Mouse (Mus musculus) heart, postnatal 4 days (tissue): ENCODE results near the gene Pigyl. TPM values are rescaled to one million over a fixed set of nuclear protein-coding genes. Genes with fewer than 3 reads are reported as not detected.
"Not testable (repeated sequence)": the region's sequence is repeated elsewhere in the genome, so short reads cannot be mapped to it uniquely, and the experiment has no call there.

Experiments used
- DNase-seq: peaks from one replicate; pipeline ENCODE4 v3.0.0; 2021
- total RNA-seq, 2 experiments: library from RNA; stranded (reverse); gene quantifications; 2 replicates each; pipeline ENCODE4 v1.2.3; 2021

Pigyl gene
- total RNA-seq, 2 experiments from 2014 or later, result 31.0 to 31.9 TPM

DNA sequence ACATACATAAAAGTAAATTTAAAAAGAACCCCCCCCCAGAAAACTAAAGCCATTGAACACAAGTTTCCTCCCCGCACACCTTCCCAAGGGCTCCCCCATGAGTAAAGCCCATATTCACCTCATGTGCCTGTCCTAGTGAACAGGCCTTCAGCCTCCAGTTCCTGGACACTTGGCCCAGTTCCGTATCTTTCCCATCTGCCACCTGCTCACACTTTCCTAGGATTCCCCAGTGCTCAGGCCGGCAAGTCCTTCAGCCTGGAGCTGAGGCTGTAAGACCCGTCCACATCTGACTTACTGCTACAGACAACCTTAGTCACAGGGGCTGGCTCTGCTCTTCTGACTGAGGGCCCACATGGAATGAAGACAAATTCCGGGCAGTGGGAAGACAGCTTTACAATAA lies 16.9 kb upstream of the Pigyl start:
- no peak for DNase-seq

DNA sequence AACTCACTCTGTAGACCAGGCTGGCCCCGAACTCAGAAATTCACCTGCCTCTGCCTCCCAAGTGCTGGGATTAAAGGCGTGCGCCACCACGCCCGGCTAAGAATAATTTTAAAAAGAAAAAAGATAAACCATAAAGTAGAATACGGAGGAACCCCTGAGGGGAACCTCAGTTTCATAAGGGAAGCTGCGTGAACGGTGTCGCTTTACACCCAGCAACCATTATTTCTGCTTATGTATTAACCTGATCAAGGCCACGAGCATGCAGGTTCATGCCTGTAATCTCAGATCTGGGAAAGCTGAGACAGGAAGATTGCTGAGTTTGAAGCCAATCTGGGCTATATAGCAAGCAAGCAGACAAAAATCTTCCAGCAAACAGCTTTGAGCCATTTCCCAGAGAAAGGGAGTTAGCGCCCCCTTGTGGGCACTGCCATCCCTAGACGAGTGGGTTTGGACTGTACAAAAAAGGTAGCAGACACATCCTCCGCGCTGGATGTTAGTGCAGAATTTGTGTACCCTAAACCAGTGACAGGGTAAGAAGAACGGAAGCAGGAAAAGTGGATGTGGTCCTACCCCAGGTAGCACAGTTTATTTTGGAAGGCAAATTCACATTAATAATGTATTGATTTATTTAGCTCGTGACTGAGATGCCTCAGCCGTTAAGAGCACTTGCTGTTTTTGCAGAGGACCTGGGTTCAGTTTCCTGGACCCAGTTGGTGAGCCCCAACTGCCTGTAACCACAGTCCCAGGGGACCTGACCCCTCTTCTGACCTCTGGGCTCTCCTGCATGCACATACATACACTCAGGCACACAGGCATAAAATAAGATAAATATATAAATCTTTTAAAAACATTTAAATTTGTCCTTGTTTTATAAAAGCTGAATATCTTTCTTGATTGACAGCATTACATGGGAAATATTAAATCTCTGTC lies 13.3 kb upstream of the Pigyl start:
- DNase-seq, result peak; percentile 92

DNA sequence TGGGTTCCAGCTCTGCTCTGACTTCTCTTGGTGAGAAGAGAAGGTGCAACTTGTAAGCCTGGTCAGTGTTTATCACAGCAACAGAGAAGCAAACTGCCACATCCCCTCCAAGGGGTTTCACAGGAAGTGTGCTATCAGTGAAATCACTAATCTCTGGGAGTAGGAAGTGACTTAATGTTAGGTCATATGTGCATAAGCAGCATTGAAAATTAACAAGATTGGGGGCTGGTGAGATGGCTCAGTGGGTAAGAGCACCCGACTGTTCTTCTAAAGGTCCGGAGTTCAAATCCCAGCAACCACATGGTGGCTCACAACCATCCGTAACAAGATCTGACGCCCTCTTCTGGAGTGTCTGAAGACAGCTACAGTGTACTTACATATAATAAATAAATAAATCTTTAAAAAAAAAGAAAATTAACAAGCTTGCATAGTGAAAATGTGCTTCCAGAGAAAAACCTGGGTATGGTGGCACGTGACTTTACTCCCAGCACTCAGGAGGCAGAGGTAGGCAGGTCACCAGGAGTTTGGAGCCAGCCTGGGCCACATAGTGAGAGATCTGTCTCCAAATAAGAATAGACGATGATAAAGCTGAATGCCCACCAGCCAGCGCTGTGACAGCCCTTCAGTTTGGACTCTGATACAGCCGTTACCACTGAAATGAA lies 12.2 kb upstream of the Pigyl start:
- DNase-seq, result no peak

DNA sequence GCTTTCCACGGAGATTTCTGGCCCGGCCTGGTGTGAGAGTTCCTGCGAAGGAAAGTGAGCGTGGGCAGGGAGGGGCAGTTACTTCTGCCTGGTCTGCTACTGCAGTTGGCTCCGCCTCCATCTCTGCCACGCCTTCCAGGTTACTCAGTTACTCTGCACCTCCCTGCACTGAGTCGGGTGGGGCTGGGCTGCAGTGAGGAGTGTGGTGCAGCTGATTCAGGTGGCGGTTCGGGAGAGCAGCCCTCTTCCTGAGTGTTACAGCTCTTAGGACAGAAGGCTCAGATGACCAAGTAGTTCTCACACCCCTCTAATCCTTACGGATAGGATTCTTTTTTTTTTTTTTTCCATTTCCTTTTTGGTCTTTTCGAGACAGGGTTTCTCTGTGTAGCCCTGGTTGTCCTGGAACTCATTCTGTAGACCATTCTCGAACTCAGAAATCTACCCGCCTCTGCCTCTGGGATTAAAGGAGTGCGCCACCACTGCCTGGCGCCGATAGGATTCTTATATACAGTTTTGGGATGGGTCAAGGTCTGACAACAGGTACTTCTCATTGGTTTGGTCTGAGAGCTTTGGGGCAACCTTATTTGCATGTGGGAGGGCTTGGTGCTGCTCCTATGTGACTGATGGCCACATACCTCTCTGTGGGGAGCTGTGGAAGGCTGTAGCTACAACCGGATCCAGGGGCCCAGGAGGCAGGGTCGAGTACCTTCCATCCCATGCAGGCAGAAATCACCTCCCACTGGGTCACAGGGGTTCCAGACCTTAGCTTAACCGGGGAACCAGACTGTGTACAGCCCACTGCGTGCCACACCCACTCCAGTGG lies 7.0 kb upstream of the Pigyl start:
- no peak for DNase-seq

DNA sequence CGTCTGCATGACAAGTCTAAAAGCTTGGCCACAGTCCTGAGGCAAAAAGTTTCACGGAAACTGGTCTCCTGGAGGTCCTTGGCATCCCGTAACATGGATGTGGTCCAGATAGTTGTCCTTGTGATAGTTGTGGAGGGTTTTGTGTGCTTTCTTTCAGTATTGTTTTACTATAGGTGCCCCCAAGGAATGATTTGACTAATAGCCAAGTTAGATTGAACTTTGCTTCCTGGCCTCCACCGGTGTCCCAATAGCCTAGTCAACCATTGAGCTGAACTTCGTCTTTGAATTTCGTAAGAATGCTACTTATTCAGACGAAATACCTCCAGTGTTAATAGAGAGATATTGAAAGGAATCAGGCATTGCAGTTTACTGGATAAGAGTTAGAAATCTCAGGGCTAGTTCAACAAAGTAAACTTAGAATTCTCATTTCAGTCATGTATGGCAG lies 6.4 kb upstream of the Pigyl start:
- DNase-seq, result not testable (repeated sequence)

DNA sequence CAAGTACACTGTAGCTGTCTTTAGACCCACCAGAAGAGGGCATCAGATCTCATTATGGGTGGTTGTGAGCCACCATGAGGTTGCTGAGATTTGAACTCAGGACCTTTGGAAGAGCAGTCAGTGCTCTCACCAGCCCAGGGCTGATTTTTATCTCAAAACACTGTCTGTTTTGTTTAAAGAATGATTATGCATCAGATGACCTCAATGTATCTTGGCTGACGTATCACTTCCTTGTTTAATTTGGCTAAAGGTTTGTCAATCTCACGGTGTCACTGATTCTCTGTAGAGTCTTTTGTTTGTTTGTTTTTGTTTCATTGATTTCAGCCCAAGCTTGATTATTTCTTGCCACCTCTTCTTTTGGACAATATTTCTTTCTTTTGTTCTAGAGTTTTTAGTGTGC lies 5.7 kb upstream of the Pigyl start:
- DNase-seq, result no peak

DNA sequence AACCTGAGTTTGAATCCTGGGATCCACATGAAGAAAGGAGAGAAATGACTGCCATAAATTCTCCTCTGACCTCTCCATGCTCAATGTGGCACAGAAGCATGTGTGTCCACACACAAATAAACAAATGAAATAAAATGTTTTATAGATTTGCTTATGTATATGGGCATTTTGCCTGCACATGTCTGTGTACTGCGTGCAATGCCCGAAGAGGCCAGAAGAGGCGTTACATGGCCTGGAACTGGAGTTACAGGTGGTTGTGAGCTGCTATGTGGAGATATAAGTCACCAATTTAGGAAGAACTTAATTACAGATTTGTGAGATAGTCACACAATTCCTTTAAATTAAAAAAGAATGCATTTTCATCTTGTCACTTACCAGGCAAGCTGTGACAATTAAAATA lies 2.8 kb upstream of the Pigyl start:
- no peak for DNase-seq

DNA sequence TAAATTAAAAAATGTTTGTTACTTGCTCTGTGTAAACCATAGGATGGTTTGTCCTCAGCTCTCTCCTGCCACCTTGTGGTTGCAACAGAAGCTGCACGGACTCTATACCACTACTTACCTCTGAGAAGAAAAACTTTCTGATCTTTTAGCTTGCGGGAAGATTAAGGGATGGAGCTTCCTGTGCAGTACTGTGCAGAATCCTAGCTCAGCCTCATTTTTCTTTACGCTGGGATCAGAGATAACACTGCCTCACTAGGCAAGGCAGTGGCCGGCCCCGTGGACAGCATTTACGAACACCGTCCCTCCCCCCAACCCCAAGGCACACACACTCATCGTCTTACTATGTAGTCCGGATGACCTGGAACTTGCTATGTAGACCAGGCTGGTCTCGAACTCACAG lies 1.0 kb upstream of the Pigyl start:
- peak; percentile 78 for DNase-seq

DNA sequence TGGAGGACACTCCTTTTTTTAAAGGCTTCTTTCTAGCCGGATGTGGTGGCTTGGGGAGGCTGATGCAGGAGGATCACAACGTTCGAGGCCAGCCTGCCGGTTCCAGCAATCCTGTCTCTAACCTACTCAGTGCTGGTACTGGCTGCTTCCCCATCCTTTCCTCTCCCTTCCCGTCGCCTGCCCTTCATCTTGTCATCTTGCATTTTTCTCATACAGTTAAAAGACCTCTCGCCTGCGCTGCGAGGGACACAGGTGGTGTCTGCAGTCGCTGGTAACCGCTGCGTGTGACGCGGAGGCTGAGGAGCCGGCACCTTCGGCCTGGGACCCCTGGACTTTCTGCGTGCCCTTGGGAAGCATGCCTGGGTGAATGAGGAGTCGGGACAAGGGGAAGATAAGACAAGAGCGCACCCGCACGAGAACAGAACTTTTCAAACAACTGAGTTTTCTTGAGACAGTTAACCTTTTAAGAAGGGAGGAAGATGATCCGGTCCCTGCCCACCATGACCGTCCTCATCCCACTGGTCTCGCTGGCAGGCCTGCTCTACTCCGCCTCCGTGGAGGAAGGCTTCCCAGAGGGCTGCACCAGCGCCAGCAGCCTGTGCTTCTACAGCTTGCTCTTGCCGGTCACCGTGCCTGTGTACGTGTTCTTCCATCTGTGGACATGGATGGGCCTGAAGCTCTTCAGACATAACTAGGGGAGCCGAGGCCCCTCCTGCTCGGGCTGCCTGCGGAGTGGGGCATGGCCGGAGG lies 1.0 kb downstream of the Pigyl start:
- DNase-seq, result no peak

DNA sequence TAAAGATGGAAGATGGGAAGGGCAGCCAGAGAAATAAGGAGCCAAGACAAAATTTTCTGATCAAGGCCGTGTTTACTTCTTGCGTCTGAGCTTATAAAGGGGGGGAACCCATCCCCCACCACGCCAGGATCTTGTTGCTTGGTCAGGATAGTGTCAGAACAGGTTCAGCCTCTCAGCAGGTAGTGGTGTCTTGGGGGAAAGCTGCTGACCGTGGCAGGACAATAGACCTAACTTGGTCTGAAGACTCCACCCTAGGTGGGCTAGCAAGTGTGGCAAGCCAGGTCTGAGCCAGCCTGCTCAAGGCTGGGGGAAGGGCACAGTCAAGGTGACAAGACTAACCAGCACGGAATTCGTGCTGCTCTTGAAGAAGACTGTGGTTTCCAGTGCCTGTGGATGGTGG lies 4.7 kb downstream of the Pigyl start:
- DNase-seq, result no peak

DNA sequence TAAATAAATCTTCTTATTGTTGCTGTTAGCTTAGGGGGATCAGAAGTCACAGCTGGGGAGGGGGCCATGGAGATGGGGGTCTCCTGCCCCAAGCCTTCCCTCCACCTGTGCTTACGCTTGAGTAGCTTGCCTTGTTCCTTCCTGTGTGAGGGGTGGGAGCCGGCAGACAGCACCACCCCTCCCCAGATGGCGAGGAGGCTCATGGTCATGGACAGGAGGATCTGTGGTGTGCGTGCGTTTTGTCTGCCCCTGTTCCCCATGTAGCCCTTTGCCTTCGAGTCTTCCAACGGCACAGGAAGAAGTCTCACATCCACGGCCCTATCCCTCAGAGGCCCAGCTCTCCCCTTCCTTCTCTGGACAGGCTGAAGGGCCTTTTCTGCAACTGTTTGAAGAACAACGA lies 5.7 kb downstream of the Pigyl start:
- DNase-seq, result no peak

DNA sequence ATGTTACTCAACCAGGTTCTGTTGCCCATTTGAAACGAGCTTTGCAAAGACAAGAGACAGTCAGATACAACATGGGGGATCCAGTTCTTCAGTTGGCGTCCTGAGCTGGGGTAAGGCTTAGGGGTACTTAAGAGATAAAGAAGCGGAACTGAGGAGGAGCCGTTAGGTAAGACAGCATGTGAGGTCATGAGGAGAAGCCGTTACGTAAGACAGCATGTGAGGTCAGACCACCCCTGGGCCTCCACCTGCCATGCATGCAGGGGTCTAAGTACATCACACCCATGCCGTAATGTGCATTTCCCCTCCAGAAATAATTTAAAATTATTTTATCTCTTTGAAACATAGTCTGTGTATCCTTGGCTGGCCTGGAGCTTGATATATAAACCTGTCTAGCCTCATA lies 6.3 kb downstream of the Pigyl start:
- no peak for DNase-seq

DNA sequence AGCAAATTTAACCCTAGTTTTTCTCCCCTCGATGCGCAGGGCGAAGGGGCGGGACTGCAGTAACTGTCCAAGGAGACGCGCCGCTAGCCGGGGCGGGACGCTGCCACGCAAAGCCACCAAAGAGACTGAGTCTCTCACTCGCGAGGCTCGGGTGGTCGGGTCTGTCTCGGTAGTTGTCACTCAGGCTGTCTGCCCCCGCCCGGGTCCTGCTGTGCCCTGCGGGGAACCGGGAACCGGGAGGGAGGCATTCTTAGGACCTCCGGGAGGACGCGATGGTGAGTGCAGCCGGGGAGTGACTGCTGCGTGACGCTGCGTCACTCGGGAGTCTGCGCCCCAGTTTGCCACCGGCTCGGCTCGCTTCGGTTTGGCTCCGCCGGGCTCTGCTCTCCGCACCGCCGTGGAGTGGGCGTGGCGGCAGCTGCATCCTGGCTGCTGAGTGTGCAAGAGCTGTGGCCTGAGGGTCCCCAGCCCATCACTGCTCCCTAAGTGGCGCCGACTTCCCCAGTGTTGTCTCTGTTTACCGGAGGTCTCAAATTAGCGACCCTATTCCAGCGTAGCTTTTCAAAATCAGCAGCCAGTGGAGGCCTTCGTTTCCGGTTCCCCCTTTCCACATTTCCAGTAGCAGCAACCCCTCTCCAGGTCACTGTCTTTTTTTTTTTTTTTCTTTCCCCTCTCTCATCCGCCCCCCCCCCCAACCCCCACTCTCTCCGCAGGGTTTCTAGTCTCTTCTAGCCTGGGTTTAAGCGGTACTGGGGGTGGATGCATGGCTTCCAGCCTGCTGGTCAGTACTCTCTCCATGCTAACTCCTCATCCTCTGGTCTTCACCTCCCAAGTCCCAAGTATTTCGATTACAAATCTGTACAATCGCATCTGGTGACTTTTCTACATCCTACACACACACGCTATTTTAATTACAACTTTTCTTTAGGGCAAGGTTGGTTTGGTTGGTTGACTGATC lies 8.3 kb downstream of the Pigyl start:
- peak; percentile 39 for DNase-seq

DNA sequence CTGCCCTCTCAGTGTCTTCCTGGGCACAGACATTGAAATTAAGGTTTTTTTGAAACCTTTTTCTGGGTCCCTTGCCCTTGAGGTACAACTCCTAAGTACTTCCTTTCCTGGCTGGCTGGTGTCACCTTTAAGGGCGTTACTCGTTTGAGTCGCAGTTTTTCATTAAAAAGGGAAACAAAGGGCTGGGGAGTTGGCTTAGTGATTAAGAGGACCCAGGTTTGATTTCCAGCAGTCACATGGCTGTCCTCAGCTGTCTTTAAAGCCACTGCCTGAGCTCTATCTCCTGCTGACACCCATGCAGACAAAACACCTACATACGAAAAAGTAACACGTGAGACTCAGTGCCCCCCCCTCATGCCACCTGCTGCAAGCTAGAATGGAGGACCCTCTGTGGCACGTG lies 9.3 kb downstream of the Pigyl start:
- no peak for DNase-seq

DNA sequence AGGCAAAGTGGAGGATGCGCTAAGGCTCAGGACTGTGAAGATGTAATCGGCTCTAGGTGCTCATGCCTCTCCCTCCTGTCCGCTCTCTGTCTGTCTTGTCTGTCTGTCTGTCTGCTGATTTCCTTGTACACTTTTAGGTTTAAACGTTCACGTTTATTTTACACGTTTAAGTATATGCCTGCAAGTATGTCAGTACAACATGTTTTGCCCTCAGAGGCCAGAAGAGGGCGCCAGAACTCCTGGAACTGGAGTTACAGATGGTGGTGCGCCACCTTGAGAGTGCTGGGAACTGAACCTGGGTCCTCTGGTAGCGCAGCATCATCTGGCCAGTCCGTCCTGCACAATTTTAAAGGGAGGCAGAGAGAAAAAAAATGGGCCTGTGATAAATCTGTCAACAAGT lies 10.0 kb downstream of the Pigyl start:
- no peak for DNase-seq

DNA sequence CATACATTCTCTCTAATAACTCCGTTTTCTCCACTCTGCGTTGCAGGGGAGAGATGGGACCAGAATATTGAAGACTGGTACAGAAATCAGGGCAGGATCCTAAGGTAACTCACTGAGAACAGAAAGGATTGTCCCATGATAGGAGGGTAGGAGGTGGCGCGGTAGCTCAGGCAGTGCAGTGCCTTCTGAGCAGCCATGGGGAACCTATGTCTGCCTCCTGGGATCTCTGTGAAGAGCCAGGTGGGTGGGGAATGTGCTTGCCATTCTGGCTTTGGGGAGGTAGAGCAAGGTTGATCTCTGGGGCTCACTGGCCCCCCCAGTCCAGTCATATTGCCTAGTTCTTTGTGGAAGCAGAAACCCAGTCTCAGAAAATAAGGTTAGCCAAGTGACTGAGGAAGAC lies 11.1 kb downstream of the Pigyl start:
- DNase-seq, result no peak

DNA sequence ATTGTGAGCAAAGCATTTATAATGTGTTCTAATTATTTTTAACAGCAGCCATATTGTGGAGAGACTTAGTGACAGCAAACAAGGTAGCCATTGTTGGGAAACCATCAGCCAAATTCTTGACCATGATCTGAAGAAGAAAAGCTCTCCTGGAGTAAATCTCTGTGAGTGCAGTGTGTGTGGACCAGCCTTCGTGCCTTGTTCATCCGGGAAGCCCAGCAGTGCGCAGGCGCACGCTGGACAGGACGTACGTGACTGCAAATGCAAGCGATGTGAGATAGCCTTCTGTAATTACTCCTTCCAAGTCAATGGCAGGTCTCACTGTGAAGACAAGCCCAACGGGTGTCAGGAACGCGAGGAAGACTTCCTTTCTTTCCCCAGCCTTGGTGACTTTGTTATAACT lies 12.7 kb downstream of the Pigyl start:
- DNase-seq, result no peak

DNA sequence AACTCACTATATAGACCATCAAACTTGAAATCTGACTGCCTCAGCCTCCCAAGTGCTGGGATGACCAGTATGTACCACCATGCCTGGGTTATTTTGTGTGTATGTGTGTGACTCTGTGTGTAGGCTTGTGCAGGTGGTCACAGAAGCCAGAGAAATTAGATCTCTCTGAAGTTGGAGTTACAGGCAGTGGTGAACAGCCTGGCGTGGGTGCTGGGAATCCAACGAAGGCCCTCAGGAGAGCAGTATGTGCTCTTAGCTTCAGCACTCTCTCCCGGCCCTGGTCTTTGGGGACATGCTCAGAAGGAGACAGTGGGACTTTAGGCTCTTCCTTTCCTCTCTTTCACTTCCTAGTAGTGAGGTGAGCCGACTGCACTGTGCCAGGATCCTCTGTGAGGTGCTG lies 15.7 kb downstream of the Pigyl start:
- no peak for DNase-seq

DNA sequence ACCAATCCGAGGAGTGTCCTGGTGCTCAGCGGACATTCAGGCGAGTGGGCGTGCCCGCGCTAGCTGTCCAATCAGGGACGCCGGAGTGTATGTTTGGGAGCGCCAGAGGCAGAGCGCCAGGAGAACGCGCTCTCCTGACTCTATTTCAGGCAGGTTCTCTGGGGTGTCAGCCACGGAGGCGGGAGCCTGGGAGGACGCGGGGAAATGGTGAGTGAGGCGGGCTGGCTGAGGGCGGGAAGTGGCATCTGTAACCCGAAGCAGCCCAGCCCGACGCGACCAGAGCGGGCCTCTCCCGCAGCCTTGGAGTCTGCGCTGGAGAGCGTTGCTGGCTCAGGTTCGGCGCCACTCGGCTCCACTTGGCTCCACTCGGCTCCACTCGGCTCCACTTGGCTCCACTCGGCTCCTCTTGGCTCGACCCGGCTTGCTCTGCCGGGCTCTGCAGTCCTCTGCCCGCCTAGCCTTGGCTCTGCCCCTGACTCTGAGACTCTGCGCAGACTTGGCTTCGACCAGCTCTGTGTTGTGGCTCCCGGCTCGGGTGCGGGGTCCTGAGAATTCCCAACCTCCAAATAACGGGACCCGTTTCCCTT lies 31.5 kb downstream of the Pigyl start, which contains the start of gene Zfp872:
TSS of gene Zfp872 (plus strand) at position 66 of the 587 bp plus-strand sequence.
- DNase-seq, result peak; percentile 55

DNA sequence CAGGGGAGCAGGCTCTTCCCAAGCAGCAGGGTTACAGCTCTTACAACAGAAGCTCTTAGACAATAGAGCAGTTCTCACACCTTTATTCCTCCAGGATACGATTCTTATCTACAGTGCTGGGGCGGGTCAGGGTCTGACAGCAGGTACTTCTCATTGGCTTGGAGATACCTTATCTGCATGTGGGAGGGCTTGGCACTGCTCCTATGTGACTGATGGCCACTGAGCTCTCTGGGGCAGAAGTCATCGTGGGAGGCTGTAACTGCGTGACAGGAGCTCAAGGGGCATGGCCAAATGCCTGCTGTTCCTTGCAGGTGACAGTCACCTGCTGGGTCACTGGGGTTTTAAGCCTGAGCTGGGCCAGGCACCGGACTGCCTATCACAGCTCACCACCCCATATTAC lies 39.8 kb downstream of the Pigyl start:
- no peak for DNase-seq
